Mouse (Mus musculus) heart, adult 2 months (tissue): Measurements from ENCODE around the gene Msi2. TPM values are rescaled to one million over a fixed set of nuclear protein-coding genes. Genes with fewer than 3 reads are reported as not detected.

Experiments
- DNase-seq, 2 experiments: peaks; one replicate each; pipeline ENCODE4 v3.0.0; 2021
- H3K27ac ChIP-seq: fragments of 200-600 bp; 2 replicates; pipeline ENCODE4 v1.8.1; 2022
- H3K27me3 ChIP-seq: fragments of 200-500 bp; 2 replicates; pipeline ENCODE4 v1.6.1; 2012; ENCODE audit warnings: mild to moderate bottlenecking, low read length, inconsistent platforms, mixed read lengths; ENCODE audit not compliant: control insufficient read depth, insufficient read depth
- H3K36me3 ChIP-seq: fragments of 200-500 bp; 2 replicates; pipeline ENCODE4 v1.6.1; 2012; ENCODE audit warnings: low read length, inconsistent platforms; ENCODE audit not compliant: control insufficient read depth, insufficient read depth
- H3K4me1 ChIP-seq: fragments of 200-500 bp; 2 replicates; pipeline ENCODE4 v1.6.1; 2011; ENCODE audit warnings: low read length; ENCODE audit not compliant: control insufficient read depth, insufficient read depth
- H3K4me3 ChIP-seq: fragments of 200-600 bp; 2 replicates; pipeline ENCODE4 v1.8.1; 2022
- H3K79me2 ChIP-seq: fragments of 200-500 bp; replicated peaks from 2 replicates; pipeline ENCODE4 v1.6.1; 2012; ENCODE audit warnings: mild to moderate bottlenecking, inconsistent platforms, low read length, moderate library complexity, mixed read lengths; ENCODE audit not compliant: control insufficient read depth, insufficient read depth
- H3K9ac ChIP-seq: fragments of 200-500 bp; 2 replicates; pipeline ENCODE4 v1.6.1; 2012; ENCODE audit warnings: low read depth, mild to moderate bottlenecking, control low read depth, inconsistent platforms, low read length, mixed read lengths
- CTCF ChIP-seq: fragments of 200-600 bp; IDR thresholded peaks from 2 replicates; pipeline ENCODE4 v1.8.1; 2022; ENCODE audit warnings: antibody characterized with exemption, mild to moderate bottlenecking, moderate library complexity
- EP300 ChIP-seq: fragments of 200-500 bp; IDR thresholded peaks from 2 replicates; pipeline ENCODE4 v1.6.1; 2011; ENCODE audit warnings: low read depth, low read length, control low read depth; ENCODE audit not compliant: insufficient read depth
- POLR2A ChIP-seq: fragments of 200-500 bp; IDR thresholded peaks from 2 replicates; pipeline ENCODE4 v1.6.1; 2011; ENCODE audit warnings: mild to moderate bottlenecking, low read depth, low read length, control low read depth; ENCODE audit not compliant: insufficient read depth
- WGBS: fragments of 180-500 bp; shearing (Covaris S2); methylation state at CpG from one replicate; pipeline ENCODE4 v1.1.7; 2018; 5-methylcytosine and 5-hydroxymethylcytosine counted together
- intact Hi-C: fragments of 180-260 bp; cut with DNase I; formaldehyde crosslinking; loops from one replicate; pipeline ENCODE4 v1.15.1; 2025
- polyA plus RNA-seq: library from polyadenylated mRNA; depleted of rRNA; stranded (reverse); fragments of >200 nt; gene quantifications from 2 replicates; pipeline ENCODE4 v1.2.3, GENCODE M21; 2012
- total RNA-seq, 2 experiments: library from RNA; stranded (reverse); gene quantifications; 2 replicates each; pipeline ENCODE4 v1.2.3; 2021

Msi2 gene
- total and polyA plus RNA-seq, 3 experiments, result 42.5 to 208 (median 176) TPM

DNA sequence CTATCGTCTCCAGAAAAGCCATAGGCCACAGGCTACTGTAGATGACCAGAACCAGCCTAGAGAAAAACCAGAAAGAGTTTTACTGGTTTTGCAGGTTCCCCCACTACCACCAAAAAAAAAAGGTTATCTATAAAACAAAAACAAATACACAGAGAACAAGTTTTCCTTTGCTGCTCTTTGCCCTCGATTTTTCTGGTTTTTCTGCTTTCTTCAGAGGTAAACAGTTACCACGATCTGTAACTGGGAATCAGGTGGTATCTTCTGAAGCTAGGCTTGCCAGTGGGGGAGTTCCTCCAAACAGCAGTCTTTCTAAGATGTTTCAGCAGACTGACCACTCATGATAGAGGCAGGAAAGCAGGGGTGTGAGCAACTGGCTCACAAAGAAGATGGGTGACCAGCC is 89.6 kb downstream of the Msi2 start:
- TF ChIP-seq CTCF (no peak), EP300 (no peak), POLR2A (no peak)
- DNase-seq, result no peak
- no peaks in the 10 kb centered on the region; the same call in 1 of the 2 replicates for H3K36me3 ChIP-seq
- peaks cover 8% of the 10 kb centered on the region for H3K4me1 ChIP-seq
- no peak overlapping the region for H3K27ac ChIP-seq
- no peak overlapping the region for H3K4me3 ChIP-seq
- H3K79me2 ChIP-seq, result peaks cover 6% of the 10 kb centered on the region
- no peaks in the 10 kb centered on the region for H3K27me3 ChIP-seq
- intact Hi-C loops, result no loop called here
- H3K9ac ChIP-seq, result no peak overlapping the region
- WGBS, result 63% methylated on average over 3 of the region's 3 CpGs

DNA sequence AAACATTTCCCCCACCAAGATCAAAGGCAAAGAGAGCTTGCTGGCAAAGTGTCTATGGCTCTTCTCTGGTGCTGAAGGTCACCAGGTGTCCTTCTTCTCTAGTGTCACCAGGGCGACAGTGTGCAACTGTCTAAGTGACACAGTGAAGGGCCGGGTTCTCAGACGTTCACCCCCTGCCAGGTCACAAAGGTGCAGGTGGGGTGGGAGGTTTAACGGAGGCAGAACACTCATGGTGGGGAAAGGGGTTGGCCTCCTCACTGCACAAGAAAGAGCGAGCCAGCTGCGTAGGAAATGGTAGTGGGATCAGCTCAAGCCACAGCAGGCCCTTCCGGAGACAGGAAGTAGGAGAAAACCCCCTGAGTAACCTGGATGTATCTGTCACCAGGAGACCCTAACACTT is 91.0 kb downstream of the Msi2 start:
- 59% methylated on average over 7 of the region's 7 CpGs for WGBS
- TF ChIP-seq CTCF (no peak), POLR2A (no peak), EP300 (no peak)
- intact Hi-C loops, result no loop called here
- peak; percentile 15 to 21 for DNase-seq
- H3K27me3 ChIP-seq, result no peaks in the 10 kb centered on the region
- H3K4me1 ChIP-seq, result peaks cover 15% of the 10 kb centered on the region
- H3K79me2 ChIP-seq, result peaks cover 6% of the 10 kb centered on the region
- no peak overlapping the region for H3K9ac ChIP-seq
- peaks cover 8% of the 10 kb centered on the region for H3K36me3 ChIP-seq
- peak overlapping the region; percentile 58 for H3K27ac ChIP-seq
- no peak overlapping the region for H3K4me3 ChIP-seq

DNA sequence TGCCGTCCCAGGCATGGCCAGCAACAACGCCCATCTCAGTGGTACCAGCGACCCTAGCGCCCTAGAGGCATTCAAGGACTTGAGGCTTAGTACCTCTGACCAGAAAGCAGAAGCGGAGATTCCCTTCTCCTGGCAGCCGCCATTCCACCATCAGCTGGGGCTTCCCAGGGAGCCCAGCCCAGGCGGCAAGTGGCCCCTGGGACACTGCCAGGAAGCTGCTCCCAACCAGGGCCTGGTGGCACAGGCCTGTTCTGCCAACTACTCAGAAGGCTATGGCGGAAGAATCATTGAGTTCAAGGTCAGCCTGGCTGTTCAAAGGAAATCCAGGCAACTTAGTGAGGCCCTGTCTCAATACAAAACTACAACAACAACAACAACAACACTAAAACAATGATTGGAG is 91.7 kb downstream of the Msi2 start:
- intact Hi-C loops, result no loop called here
- 72% methylated on average over 8 of the region's 8 CpGs for WGBS
- DNase-seq, result peak; percentile 57 to 72
- Histone ChIP-seq H3K4me1 (peaks cover 21% of the 10 kb centered on the region), H3K4me3 (no peak overlapping the region), H3K36me3 (peaks cover 11% of the 10 kb centered on the region), H3K27me3 (no peaks in the 10 kb centered on the region), H3K79me2 (peaks cover 6% of the 10 kb centered on the region), H3K27ac (peak overlapping the region; percentile 58), H3K9ac (no peak overlapping the region)
- TF ChIP-seq EP300 (peak; percentile 68; the same call in 1 of the 2 replicates), CTCF (no peak)

DNA sequence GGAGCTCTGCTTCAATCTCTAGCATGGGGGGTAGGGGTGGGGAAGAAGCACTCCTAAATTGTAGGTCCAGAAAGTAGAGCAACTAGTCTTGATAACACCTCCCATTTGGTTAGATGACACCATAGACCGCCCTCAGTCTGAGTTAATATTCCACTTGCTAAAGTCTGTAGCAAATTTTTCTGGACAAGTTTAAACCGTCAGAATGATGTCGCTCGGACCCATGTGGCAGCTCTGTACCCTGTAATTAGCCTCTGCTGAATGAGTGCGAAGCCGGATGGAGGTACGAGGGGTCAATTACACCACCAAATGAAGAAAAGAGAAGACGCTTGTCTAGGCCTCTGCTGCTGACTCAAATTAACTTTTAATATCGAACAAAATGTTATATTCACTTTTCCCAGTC is 92.3 kb downstream of the Msi2 start:
- Histone ChIP-seq H3K36me3 (peaks cover 15% of the 10 kb centered on the region), H3K4me1 (peaks cover 25% of the 10 kb centered on the region)
- intact Hi-C loops, result no loop called here

GRCm38 (mm10) chr11:88625063-88625462 is 93.2 kb downstream of the Msi2 start:
- H3K9ac ChIP-seq, result no peak overlapping the region
- intact Hi-C loops, result no loop called here

More for the DNA sequence above, 92.3 kb downstream of the Msi2 start:
- H3K27ac ChIP-seq, result no peak overlapping the region; the same call in 1 of the 2 replicates
- TF ChIP-seq CTCF (no peak), EP300 (no peak), POLR2A (no peak)
- H3K4me3 ChIP-seq, result no peak overlapping the region
- no peak overlapping the region for H3K9ac ChIP-seq
- no peak for DNase-seq
- no peaks in the 10 kb centered on the region for H3K27me3 ChIP-seq
- H3K79me2 ChIP-seq, result peaks cover 6% of the 10 kb centered on the region
- 93% methylated on average over 9 of the region's 9 CpGs for WGBS

DNA sequence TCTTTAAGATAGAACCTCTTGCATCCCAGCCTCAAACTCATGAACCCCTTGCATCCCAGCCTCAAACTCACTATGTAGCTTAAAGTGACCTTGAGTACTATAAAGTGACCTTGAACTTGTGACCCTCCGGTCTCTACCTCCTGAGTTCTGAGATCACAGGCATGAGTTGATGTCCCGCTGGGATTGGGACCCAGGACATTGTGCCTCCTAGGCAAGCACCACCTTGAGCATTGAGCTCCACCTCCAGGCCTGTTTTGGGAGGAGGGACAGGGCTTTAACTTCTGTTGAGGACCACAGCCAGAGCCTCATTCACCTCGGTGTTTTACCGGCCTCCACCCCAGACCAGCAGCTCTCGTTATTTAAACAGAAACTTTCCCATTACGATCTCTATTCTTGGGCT is 93.7 kb downstream of the Msi2 start:
- H3K36me3 ChIP-seq, result peaks cover 19% of the 10 kb centered on the region
- WGBS, result 86% methylated on average over 6 of the region's 6 CpGs
- no peak overlapping the region for H3K27ac ChIP-seq
- no peak for DNase-seq
- TF ChIP-seq CTCF, result no peak
- TF ChIP-seq EP300, result no peak
- no peak for TF ChIP-seq POLR2A
- peaks cover 34% of the 10 kb centered on the region for H3K4me1 ChIP-seq
- peaks cover 5% of the 10 kb centered on the region for H3K79me2 ChIP-seq
- no peak overlapping the region for H3K4me3 ChIP-seq
- H3K9ac ChIP-seq, result no peak overlapping the region
- intact Hi-C loops, result loop anchor here (5.0 kb wide), 2 partner anchors 52 to 67 kb away; no protein-coding TSS in a partner anchor
- H3K27me3 ChIP-seq, result no peaks in the 10 kb centered on the region

More at GRCm38 (mm10) chr11:88625063-88625462, 93.2 kb downstream of the Msi2 start:
- Histone ChIP-seq H3K79me2 (peaks cover 6% of the 10 kb centered on the region), H3K4me3 (no peak overlapping the region), H3K27me3 (no peaks in the 10 kb centered on the region), H3K36me3 (peaks cover 19% of the 10 kb centered on the region), H3K4me1 (peaks cover 32% of the 10 kb centered on the region), H3K27ac (no peak overlapping the region)
- peak in 1 of 2 experiments; percentile 4 for DNase-seq
- 91% methylated on average over 14 of the region's 14 CpGs for WGBS
- no peak for TF ChIP-seq POLR2A
- no peak for TF ChIP-seq EP300
- no peak for TF ChIP-seq CTCF
